Mouse (Mus musculus): ENCODE measurements around the gene E2f8.

- TF ChIP-seq POLR2A (IDR thresholded peaks at IDR 0.05; ENCODE audit: insufficient read length, low read depth) (no peak), E2F4 (IDR thresholded peaks at IDR 0.05; ENCODE audit: insufficient read depth) (no peak), MAX (IDR thresholded peaks at IDR 0.05; ENCODE audit: low read depth) (no peak), POLR2AphosphoS2 (IDR thresholded peaks at IDR 0.05; ENCODE audit: insufficient read length, low read depth) (peak; percentile 8), CEBPB (IDR thresholded peaks at IDR 0.05; ENCODE audit: insufficient read depth, poor library complexity, severe bottlenecking) (no peak), MYOG (IDR thresholded peaks at IDR 0.05; ENCODE audit: control insufficient read depth in 1 of 3, insufficient read depth in 1 of 3, insufficient read length in 2 of 3, low read depth in 2 of 3) (no peak), USF1 (IDR thresholded peaks at IDR 0.05; ENCODE audit: low read depth) (no peak), SRF (IDR thresholded peaks at IDR 0.05; ENCODE audit: control insufficient read depth, insufficient read length, low read depth) (no peak), MYOD1 (IDR thresholded peaks at IDR 0.05; ENCODE audit: control insufficient read depth in 1 of 3, insufficient read length in 2 of 3, low read depth in 2 of 3) (no peak)
Observed at GRCm38 (mm10) chr7:48864671-48865458, 16.5 kb downstream of the E2f8 start.
